Mouse (Mus musculus) hindlimb bud, embryonic 11.5 days (tissue): ENCODE measurements around the gene Cc2d1a.

ENCODE experiments used
- DNase-seq: peaks from one replicate; pipeline ENCODE4 v3.0.0-alpha.2; 2012; ENCODE audit warnings: low read depth, low spot score; ENCODE audit errors: extremely low spot score

Gene Cc2d1a

DNA sequence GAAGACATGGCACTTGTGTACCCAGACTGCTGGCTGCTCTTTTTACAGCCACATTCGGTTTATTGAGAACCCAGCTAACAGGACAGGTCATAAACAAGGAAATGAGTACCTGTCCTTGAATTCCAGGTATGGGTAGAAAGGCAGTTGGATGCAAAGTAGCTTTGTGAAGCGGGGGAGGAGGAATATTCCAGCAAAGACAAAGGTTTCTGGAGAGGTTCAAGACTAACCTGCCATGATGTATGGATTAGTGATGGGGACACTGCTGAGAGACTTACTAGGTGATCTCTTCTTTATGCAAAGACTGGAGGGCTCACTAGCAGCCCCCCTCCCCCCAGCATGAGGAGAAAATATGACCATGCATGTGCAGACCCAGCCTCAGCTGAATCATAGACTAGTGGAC lies 42.1 kb downstream of the Cc2d1a start:
- no peak for DNase-seq

DNA sequence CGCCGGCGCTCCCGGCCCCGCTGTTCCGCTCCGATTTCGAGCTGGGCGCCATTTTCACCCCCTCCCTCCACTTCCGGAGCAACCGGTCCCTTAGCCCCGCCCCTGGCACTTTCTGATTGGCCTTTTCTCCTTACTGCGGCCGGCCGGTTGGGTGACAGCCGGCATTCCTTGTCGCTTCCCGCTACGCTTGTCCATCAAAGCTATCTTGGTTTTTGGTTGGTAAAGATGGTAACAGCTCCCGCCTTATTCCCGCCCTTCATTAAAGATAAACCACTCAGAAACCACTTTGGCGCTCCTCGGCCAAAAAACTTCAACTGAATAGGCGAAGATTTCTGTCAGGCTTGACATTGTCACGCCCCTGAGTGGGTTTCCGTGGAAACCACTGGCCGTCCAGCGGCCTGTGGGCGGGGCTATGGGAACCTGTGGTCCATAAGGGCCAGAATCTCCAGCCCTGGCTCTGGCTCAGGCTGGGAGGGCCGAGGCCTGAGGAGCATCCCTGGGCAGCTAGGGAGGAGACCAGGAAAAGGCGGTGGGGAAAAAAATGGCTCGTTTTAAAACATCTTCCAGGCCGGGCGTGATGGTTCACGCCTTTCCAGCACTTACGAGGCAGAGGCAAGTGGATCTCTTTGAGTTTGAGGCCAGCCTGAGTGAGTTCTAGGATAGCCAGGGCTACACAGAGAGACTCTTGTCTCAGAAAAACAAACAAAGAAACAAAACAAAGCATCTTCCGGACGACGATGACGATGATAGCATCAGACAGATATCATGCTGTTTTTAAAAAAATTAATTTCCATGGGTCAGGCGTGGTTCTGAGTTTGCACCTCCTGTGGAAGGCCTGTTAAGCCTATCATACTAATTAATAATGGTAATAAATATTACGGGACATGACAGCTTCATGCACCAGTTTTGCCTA lies 42.8 kb downstream of the Cc2d1a start, which contains the start of gene Dcaf15:
TSS of gene Dcaf15 (minus strand) at position 72 of the 913 bp plus-strand sequence.
- peak; percentile 99 for DNase-seq

- DNase-seq, result no peak
Measured at GRCm38 (mm10) chr8:84104221-84104620, 43.5 kb downstream of the Cc2d1a start.

GRCm38 (mm10) chr8:84103601-84104000 lies 44.1 kb downstream of the Cc2d1a start:
- no peak for DNase-seq

GRCm38 (mm10) chr8:84101476-84102270 lies 46.1 kb downstream of the Cc2d1a start:
- no peak for DNase-seq

DNA sequence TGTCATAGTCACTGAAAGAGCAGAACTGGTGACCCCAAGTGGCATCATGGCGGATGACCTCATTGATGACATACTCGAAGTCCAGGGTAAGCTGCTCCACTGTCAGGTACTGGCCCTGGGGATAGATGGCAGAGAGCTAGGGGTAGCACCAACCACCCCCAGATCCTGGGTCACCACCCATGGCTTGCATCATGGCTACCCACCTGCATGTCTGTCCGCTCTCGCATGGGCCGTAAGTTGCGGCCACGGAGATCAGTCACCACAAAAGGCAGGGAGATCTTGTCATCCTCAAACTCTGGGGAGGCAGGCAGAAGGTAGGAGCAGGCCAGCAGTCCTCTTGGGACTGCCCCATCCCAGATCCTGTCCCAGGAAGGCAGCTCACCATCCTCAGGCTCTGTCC lies 49.4 kb downstream of the Cc2d1a start:
- DNase-seq, result no peak

DNA sequence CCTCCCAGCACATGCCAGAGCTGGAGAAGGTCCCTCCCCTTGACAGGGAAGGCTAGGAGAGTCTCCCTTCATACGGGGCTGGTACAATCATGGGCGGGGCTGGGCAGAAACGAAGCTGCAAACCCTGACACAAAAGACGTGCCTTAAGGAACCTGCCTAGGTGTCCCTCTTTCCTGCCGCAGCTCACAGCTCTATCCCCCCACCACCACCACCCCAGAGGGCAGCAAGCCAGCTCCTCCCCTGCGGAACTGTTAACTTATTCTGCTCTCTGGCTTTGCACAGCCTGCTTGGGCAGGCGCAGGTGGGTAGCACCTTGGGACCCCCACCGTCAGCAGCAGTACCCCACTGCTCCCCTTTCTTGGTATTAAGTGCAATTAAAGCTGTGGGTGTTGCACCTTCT lies 51.7 kb downstream of the Cc2d1a start:
- no peak for DNase-seq

- no peak for DNase-seq
Measured at GRCm38 (mm10) chr8:84090585-84090984, 57.2 kb downstream of the Cc2d1a start.

DNA sequence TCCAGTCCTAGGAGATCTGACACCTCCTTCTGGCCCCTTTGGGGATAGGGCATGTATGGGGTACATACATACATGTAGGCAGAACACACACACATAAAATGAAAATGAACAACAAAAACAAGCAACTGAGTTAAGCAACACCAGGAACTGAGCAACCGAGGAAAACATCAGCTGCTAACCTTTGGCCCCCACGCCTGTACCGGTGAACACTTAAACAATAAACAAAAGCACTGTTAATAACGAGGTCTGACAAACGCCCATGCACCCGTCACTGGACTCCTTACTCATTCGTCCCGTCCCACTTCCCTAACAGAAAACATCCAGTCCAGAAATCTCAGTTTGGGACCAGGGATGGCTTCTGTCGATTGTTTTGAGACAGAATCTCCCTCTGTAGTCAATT lies 58.5 kb downstream of the Cc2d1a start:
- DNase-seq, result no peak

DNA sequence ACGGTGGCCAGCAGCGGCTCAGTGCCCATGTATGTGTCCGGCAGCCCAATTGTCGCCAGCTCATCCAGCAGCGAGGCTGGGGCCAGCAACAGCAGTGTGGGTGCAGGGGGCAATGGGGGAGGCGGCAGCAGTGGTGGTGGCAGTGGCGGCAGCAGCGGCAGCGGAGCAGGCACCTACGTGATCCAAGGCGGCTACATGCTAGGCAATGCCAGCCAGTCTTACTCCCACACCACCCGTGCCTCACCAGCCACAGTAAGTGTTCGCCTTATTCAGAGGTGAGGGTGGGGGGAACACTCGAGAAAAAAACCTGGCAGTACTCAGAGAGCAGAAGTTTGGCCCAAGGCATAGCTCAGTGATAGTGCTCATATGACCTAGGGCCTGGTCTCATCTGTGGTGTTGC lies 59.9 kb downstream of the Cc2d1a start:
- no peak for DNase-seq

GRCm38 (mm10) chr8:84087156-84087555 lies 60.6 kb downstream of the Cc2d1a start:
- no peak for DNase-seq

DNA sequence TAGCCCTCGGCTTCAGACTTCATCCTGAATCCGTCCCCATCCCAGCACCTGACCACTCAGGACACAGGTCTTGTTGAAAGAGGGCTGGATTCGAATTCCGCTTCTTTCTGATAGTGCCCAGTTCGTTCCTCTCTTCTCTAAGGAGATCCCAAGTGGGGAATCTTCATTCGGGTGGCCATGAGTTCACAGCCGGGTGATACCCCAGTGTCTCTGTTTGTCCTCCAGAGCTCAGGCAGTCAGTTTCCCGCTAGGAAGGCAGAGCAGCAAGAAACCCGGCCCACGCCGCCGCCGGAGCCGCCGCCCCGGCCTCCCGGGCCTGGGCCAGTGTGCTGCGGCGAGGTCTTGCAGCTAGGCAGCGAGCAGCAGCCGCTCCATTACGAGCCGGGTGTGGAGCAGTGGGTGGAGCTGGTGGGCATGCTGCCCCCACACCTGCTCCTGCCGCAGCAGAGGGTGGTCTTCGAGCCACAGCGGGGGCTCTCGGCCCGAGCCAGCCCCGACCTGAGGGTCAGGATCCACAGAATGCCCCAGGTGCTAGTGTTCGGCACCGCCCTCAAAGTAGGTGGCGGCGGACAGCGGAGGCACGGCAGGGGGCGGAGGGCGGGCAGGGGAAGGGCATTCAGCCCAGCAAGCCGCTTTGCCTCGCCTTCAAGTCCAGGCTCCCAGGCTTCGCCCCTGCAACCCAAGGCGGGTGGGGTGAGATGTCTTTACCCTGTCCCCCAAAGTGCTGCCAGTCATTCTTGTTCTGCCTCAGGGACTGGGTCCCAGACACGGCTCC lies 63.2 kb downstream of the Cc2d1a start:
- no peak for DNase-seq

GRCm38 (mm10) chr8:84083829-84084241 lies 63.9 kb downstream of the Cc2d1a start:
- DNase-seq, result no peak
